Mouse (Mus musculus) adipose tissue, adult 10 weeks (tissue): ENCODE data around the gene Nup98. TPM values are rescaled to one million over a fixed set of nuclear protein-coding genes. Genes with fewer than 3 reads are reported as not detected.

Source experiments
- polyA plus RNA-seq: library from polyadenylated mRNA; stranded (reverse); fragments of 350-450 nt; fragmentation: Illumina TruSeq; extraction: RNeasy Lipid Tissue Mini Kit (QIAGEN cat#74804); gene quantifications from one replicate; pipeline ENCODE4 v1.2.3, GENCODE M21; 2014; ENCODE audit warnings: low read depth, low replicate concordance

The Nup98 gene
- polyA plus RNA-seq: 27.5 TPM

DNA sequence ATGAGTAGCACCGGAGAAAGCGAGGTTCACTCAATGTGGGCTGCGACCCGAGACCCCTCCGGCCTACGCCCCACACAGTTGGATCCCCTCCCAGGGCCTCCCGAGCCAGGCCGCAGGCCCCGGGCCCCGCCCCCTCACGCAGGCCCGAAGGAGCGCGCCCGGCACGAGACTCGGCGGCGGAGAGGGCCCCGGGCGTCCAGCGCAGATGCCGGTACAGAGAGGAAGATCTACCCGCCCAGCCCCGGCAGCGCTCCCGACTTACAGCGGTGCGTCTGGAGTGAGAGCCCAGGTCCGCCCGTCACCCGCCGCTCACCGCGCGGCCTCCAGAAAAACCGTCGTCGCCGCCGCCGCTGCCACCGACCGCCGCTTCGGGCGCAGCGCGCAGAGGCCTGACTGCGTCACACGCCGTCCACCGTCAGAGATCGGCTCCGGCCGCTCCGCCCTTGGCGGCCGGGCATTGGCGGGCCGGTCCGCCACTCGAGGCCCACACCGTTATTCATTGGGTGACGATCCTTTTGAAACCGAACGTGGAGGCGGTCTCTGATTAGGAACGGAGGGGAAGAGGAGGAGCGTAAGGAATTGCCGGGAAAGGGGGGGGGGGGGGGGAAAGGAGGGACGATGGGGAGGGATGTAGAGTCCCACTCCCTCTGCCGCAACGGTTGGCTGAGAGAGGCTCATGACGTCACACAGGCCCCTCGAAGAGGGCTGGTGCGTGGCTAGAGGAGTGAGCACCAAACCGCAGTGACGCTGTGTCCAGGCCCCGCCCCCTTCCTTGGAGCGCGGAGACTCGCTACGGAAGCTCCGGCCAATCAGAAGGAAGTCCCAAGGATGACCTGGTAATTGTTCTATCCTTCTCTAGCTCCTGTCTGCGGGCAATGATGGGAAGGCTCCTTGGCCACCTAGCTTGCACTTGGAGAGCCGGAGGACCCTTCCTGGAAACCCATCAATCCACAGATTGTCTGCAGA is at the start of gene Nup98, which contains the start of gene Pgap2:
TSS of gene Nup98 (minus strand) at position 421 of the 966 bp plus-strand sequence.
TSS of gene Pgap2 (plus strand) at position 453 of the 966 bp plus-strand sequence.

DNA sequence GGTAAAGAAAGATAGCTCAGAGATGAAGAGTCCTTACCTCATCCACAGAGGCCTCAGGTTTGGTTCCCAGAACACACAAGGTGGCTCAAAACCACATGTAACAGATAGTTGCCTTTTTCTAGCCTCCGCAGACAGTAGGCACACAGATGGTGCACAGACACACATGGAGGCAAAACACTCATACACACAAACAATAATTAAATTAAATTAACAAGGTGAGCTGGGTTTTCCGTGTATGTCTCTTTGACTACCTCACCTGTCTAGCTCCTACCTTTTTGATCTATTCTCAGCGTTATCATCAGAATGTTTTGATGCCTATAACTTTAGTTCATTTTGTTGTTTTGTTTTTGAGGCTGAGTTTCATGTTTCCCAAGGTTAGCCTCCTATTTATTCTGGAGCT is 46.0 kb upstream of the Nup98 start, which contains the start of gene Rhog:
TSS of gene Rhog (minus strand) at position 101 of the 400 bp plus-strand sequence.

DNA sequence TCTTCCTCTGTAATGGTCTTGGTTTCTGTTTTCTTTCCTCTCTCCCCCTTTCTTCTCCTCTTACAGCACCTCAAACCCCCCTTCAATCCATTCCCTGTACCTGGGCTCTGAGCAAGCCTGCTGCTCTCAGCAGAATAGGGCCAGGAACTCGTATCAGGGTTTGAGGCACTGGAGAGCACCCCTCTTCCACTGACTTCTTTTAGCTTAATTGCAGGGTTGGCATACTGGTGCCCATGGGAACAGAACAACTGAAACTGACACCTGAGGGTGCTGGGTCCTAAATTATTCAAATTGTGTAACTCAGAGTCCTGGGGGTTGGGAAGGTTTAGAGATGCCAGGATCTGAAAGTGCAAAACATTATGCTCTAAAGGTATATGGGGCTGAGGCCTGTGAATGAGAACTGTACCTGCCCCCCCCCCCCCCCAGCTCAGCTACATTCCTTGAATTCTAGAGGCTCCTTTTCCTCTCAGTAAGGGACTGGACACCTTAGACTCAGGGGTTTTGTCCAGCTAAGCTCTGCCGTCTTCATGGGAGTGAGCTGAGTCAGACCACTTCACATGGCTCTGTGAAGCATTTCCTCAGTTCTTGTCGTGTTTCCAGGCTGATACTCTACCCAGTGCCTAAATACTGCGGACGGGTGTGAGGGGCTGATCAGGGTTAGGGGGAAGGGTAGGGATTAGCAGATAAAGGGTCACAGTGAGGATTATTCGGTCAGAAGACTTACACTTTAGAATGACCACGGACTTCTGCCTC is 93.2 kb downstream of the Nup98 start, which contains the start of gene Chrna10:
TSS of gene Chrna10 (minus strand) at position 250 of the 753 bp plus-strand sequence.

DNA sequence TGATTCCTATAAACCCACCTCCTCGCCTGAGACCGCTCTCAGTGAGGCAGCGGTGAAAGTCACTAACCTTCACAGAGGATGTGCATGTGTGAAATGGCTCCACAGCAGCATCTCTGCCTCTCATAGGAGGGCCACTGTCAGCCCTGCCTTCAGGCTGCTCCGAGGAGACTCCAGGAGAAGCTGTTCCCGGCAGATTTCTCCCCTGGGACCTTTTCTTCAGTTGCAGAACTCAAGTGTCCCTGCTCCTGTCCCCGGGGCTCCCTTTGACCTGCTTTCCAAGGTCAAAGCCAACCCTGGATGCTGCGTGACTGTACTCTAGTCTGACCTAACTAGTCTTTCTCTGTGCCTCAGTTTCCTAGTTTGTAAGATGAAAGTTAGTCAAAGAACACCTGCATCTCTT is 100.8 kb downstream of the Nup98 start, which contains the start of gene Art5:
TSS of gene Art5 (minus strand) at position 319 of the 400 bp plus-strand sequence.

DNA sequence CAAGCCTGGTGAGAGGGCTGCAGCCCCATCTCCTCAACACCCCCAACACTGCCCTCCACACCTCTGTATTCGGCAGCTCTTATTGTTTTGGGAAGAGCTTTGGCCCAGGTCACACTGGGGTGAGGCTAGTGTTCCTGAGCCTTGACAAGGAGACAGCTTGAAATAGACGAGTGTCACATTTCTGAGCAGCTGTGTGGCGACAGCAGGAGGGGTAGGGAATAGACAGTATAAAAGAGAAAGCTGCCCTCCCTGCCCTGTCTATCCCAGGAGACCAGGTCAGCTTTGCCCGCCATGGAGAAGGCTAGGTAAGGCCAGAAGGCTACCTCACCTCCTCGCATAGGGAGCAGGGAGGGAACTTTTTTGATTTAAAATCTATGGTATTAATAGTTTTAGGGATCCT is 108.5 kb downstream of the Nup98 start, which contains the start of gene Art1:
TSS of gene Art1 (plus strand) at position 257 of the 400 bp plus-strand sequence.

DNA sequence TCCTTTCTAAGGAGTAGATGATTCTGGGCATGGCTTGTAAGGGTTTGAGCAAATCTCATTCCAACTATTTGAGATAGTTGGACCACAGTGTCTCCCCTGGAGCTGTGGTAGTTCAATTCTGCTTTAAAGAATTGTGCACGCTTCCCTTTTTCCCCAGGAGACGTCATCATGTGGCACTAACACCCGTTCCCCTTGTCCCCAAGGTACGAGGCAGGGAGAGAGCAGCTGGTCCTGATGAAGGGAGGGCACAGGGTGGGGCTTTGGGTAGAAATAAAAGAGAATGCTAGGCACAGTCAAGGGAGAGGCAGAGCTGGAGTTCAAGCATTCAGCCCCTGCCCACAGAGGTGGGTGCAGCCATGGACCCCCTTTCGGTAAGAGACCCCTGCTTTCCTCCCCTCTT is 127.2 kb downstream of the Nup98 start, which contains the start of gene Trpc2:
TSS of gene Trpc2 (plus strand) at position 301 of the 400 bp plus-strand sequence.

Other genes starting within 250 kb of the Nup98 start
- 9.5 TPM for gene Il18bp, start 191.5 kb downstream of the Nup98 start, polyA plus RNA-seq
- gene Rnf121, start 144.7 kb downstream of the Nup98 start, polyA plus RNA-seq: 26.7 TPM
- gene Xndc1, start 144.7 kb downstream of the Nup98 start, polyA plus RNA-seq: 17.4 TPM
- 0.87 TPM for gene Xntrpc, start 144.5 kb downstream of the Nup98 start, polyA plus RNA-seq
- gene Trpc2, start 127.1 kb downstream of the Nup98 start, polyA plus RNA-seq: 1.0 TPM
- 0.36 TPM for gene Art1, start 108.4 kb downstream of the Nup98 start, polyA plus RNA-seq
- 2.0 TPM for gene Art5, start 100.7 kb downstream of the Nup98 start, polyA plus RNA-seq
- gene Chrna10, start 93.3 kb downstream of the Nup98 start, polyA plus RNA-seq: not detected
- gene Pgap2, start within 50 bp of the Nup98 start, polyA plus RNA-seq: 377 TPM
- gene Rhog, start 45.9 kb upstream of the Nup98 start, polyA plus RNA-seq: 43.1 TPM
- 47.4 TPM for gene Stim1, start 57.6 kb upstream of the Nup98 start, polyA plus RNA-seq
- gene Rrm1, start 231.5 kb upstream of the Nup98 start, polyA plus RNA-seq: 20.0 TPM